Mouse (Mus musculus) CD4-positive helper T cell, adult 2 months (primary cell): Measurements from ENCODE around the gene Terf2ip.

Source experiments
- DNase-seq: peaks from one replicate; pipeline ENCODE4 v3.0.0-alpha.2; 2012; ENCODE audit warnings: low read depth, missing footprints, low spot score

Terf2ip gene

GRCm38 (mm10) chr8:112009558-112009957, 1.6 kb upstream of the Terf2ip start:
- no peak for DNase-seq

DNA sequence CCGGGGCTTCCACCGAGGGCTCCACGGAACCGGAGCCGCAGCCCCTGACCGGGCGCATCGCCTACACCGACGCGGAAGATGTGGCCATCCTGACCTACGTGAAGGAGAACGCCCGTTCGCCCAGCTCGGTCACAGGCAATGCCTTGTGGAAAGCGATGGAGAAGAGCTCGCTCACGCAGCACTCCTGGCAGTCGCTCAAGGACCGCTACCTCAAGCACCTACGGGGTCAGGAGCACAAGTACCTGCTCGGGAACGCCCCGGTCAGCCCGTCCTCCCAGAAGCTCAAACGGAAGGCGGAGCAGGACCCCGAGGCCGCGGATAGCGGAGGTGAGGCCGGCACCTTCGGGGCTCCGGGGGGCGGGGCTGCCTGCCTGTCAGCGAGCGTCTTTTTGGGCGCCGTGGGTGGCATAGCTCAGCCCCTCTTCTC, 631 bp downstream of the Terf2ip start:
- DNase-seq: peak; percentile 57

DNA sequence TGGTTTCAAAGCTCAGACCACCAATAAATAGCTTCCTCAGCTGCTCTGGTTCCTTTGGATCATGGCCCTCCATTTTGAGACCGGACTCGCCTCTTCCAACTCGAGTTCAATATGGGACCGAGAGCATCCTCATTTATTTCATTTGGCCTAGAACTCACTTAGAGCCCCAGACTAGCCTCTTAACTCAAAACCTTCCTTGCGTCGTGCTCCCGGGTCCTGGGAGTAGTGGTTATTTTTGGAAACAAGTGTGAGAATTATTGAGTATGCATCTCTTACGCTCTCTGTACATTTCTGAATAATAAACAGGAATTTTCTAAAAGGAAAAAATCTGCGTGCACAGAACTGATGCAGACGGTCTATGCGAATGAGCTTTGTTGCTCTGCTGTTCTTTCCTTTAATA, 3.7 kb downstream of the Terf2ip start, which contains the start of gene Gm6793:
TSS of gene Gm6793 (minus strand) at position 101 of the 400 bp plus-strand sequence.
- no peak for DNase-seq

GRCm38 (mm10) chr8:112029455-112029854, 18.3 kb downstream of the Terf2ip start:
- DNase-seq: no peak

DNA sequence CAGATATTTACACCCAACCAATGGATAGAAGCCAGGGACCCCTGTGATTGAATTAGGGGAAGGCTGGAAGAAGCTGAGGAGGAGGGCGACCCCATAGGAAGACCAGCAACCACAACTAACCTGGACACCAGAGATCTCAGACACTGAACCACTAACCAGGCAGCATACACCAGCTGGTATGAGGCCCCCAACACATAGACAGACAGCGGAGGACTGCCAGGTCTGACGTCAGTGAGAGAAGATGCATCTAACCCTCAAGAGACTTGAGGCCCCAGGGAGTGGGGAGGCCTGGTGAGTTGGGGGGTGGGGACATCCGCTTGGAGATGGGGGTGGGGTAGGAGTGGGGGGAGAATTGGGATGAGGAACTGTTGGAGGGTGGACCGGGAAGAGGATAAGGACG, 19.5 kb downstream of the Terf2ip start:
- no peak for DNase-seq

- no peak for DNase-seq
These were observed 21.9 kb downstream of the Terf2ip start for GRCm38 (mm10) chr8:112033071-112033470.

GRCm38 (mm10) chr8:112034603-112035002, 23.4 kb downstream of the Terf2ip start:
- peak; percentile 66 for DNase-seq

DNA sequence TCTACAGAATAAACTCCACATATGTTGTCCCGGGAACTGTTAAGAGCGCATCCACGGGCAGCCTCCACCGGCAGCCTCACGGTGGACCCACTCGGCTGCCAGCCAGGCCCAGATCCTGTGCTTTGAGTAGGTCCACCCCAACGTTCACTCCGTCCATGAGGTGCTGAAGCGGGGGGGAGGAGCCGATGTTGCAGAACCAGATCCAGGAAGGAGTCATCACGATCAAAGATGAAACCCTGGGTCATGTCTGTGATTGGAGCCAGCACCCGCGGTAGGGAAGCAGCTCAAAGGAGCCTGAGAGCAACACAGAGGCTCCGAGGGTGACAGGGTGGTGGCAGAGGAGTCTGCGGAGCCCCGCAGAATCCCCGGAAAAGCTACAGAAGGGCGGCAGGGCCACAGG, 26.3 kb downstream of the Terf2ip start:
- no peak for DNase-seq

- DNase-seq: no peak
These were observed 34.0 kb downstream of the Terf2ip start for GRCm38 (mm10) chr8:112045182-112045581.

DNA sequence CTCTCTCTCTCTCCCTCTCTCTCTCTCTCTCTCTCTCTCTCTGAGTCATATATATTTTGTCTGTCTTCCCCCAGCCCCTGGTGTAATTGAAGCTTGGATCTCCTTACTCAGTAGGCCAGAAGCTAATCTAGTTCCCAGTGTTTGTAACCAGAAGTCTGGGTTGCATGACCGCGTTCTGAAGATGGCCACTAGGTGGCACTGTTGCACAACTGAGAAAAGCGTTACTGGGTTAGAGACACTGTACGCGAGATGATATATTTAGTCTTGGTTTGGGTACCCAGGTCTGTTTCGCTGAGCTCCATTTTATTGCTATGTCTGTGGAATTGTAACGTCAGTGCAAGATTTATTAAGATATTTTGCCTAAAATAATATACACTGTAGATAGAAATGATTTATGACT, 34.7 kb downstream of the Terf2ip start:
- DNase-seq: peak; percentile 65

GRCm38 (mm10) chr8:112048293-112048692, 37.1 kb downstream of the Terf2ip start:
- DNase-seq: no peak

- no peak for DNase-seq
These were observed 38.8 kb downstream of the Terf2ip start for GRCm38 (mm10) chr8:112049984-112050383.

GRCm38 (mm10) chr8:112051537-112051936, 40.3 kb downstream of the Terf2ip start:
- no peak for DNase-seq

DNA sequence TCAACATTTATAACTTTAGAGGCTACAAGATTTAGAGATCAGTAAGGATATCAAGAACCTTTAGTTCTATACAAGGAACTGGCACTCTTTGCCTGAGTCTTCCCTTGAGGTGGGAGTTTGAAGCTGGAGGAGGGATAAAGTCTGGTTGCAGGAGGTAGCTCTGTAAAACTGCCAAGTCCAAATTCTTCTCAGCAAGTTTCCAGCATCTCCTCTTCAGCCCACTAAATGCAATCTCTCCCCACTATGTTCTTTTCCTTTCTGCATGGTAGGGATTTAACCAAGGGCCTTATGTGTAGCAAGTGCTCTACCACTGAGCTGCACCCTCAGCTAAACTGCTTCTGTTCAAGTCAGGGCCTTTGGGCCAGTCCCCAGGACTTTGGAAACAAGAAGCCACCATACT, 43.3 kb downstream of the Terf2ip start:
- DNase-seq: no peak

DNA sequence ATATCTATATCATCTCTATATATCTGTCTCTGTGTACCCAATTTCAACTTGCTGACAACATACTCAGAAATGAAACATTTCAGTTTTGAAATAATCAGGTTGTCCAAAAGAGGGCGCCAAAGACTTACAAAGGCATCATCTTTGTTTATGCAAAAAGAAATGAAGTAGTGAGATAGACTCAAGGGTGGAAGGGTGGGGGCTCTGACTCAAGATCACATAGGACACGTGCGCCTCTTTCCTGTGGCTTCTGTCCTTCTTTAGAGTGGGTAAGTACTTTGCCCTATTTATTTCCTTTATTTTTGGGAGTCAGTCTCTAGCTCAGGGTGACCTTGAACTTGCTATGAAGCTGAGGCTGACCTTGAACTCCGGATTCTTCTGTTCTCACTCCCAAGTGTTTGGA, 50.2 kb downstream of the Terf2ip start:
- DNase-seq: peak; percentile 45
